Mouse (Mus musculus): ENCODE data around the gene Rabep1.

- no peak for TF ChIP-seq CTCF (IDR thresholded peaks at IDR 0.05; ENCODE audit: low read depth)
- TF ChIP-seq EP300 (IDR thresholded peaks at IDR 0.05; ENCODE audit: low read depth): no peak
Observed at GRCm38 (mm10) chr11:70806697-70807096, 37.9 kb upstream of the Rabep1 start.
